Mouse (Mus musculus) adrenal gland (tissue): Measurements from ENCODE around the gene Lrrc52.

Source experiments
- intact Hi-C: fragments of 180-260 bp; cut with DNase I; formaldehyde crosslinking; loops from one replicate; pipeline ENCODE4 v1.15.1; 2025

The Lrrc52 gene

DNA sequence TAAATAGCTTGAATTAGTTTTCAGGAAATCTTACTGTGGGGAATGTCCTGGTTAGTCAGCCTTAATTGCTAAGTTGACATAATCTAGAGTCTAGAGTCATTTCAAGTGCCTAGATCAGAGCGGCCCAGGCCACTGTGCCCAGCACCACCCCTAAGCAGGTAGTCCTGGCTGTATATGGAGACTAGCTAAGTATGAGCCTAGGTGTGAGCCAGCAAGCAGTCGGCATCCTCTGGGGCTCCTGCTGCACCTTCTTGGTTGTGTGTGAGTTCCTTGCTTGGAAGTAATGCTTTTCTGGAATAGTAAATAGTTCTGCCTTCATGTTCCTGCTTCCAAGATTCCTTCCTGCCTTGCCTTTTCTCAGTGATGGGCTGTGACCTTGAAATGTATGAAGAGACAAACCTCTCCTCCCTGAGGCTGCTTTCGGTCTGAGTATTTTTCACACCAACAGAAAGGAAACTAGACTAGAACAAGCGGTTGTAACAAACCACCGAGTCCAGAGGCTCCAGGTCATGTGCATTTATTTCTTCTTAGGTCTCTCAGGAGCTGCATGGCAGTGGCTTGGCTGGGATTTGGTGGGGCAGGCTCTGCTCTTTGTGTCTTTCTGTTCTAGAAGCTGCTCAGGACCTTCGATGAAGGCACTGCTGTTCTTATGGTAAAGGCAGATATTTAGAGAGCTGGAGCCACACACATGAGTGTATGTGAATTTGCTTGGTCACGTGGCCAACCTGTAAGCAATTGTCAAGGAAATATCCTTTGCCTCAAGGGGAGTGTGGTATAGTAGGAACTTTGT, 30.2 kb downstream of the Lrrc52 start:
- intact Hi-C loops: no loop called here

DNA sequence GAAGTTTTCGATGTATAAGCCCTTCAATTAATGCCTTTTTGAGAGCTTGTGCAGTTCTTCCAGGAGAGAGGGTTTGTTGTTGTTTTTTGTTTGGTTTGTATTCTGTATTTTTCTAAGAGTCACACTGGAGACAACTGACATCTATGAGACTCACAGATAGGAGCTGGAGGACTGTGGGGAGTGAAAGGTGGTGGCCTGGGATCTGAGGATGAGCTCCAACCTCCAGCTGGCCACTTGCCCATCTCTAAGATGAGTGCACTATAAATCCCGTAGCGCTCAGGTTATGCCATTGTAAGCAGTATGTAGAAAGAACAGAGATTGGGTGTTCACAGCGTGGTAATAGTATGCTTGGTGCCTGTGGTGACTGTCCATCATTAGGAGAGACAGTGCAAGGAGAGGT, 31.6 kb downstream of the Lrrc52 start:
- intact Hi-C loops: no loop called here

GRCm38 (mm10) chr1:167430976-167431676, 35.5 kb downstream of the Lrrc52 start:
- intact Hi-C loops: no loop called here

GRCm38 (mm10) chr1:167426681-167427080, 39.9 kb downstream of the Lrrc52 start:
- intact Hi-C loops: no loop called here

GRCm38 (mm10) chr1:167425572-167425971, 41.0 kb downstream of the Lrrc52 start:
- intact Hi-C loops: no loop called here

DNA sequence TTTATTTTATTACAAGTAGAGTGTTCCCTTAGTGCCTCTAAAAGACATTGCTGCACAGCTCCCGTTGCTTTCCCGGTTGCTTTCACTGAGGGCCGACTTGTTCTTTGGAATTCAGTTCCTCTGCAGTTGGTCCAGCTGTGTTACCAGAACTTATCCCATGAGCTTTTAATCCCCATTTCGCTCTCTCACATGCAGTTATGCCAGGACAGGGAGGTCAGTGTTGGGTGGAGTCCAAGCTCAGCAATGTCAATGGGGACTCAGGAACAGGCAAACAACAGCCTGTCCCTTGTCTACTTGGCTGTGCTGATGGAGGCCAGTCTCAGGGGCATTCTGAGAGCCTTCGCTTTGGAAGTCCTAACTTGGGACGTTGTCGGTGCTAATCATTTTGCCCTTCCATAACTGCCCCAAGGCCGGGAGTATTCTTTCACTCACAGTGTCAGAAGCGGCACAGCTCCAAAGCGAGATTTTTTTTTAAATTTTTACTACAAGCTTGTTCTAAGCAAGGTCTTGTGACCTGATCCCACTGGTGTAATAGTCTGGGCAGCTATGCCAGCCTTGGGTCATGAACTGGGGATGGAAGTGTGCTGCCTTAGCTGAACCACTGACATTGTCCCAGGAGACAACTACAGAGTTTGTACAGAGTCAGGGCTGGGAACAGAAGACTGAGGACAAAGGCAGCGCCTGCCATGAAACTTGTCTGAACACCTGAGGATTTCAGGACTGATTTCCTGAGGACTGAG, 43.9 kb downstream of the Lrrc52 start:
- intact Hi-C loops: no loop called here

DNA sequence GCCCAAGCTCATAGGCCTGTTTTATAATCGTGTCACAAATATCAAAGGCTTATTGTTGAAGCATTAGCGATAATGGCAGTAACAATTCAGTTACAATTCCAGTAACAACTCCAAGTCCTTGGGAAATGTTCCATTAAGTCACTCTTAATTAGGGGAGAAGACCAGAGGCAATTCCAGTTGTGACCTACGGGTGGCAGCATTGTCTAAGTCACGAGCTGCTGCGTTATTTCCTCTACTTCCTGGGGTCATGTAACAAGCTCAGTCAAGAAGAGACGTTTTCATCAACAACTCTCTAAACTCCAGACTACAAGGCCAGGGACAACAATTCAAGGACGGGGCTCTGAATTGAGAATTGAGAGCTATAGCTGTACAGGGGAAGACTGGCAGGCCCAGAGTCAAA, 51.7 kb downstream of the Lrrc52 start:
- intact Hi-C loops: loop anchor here (2.0 to 10.0 kb wide), 2 partner anchors 222 to 370 kb away; no protein-coding TSS in a partner anchor

DNA sequence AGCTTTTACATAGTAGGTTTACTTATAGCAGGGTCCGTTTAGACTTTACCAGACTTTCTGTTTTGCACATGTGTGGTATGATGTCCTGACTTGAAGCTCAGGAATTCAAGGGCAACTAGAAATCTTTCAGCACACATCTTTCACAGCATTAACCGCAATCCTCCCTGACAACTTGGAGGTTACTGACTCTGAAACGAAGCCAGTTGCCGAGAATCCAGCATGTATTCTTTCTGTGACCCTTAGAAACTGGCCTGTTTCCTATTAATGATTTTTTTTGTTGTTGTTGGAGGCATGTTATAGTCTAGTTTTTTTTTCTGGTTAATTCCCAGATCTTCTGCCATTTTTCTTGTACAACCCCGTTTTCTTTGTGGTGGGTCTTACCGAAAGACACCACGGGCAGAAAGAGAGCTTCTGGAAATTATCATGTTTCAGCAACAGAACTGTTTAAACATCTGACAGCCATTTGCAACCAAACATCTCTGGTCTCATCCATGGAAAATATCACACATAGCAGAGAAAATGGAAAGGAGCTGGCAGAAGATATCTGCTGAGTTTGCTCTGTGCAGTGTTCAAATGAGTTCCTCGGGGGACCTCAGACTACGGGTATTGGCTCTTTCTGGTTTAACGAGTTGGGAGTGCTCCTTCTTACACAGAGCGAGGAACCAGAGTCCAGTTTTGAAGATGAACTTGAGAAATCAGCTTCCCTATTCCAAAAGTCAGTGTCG, 54.4 kb downstream of the Lrrc52 start:
- intact Hi-C loops: loop anchor here (10.0 kb wide), 1 partner anchor 373 kb away; no protein-coding TSS in a partner anchor

- intact Hi-C loops: no loop called here
Measured at GRCm38 (mm10) chr1:167409601-167410000, 57.0 kb downstream of the Lrrc52 start.

DNA sequence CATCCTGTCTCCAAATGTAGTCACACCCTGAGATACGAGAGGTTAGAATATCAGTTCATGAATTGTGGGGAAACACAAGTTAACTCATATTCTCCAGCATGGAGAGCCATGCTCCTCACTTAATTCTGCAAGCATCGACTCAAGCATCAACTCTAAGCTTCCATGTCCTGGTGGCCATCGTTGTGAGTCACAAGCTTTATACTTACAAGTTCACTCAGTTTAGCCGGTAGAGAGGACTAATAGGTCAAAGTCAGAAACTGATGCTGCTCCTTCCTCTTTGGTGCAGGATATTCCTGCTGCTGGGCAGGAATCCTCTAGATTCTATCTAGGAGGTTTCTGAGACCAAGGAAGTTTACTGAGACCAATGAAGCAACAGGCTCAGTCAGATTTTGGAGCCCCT, 61.3 kb downstream of the Lrrc52 start:
- intact Hi-C loops: no loop called here
